Comparison of ENCODE assay signal across 8 mouse cellular contexts in the genomic region with DNA sequence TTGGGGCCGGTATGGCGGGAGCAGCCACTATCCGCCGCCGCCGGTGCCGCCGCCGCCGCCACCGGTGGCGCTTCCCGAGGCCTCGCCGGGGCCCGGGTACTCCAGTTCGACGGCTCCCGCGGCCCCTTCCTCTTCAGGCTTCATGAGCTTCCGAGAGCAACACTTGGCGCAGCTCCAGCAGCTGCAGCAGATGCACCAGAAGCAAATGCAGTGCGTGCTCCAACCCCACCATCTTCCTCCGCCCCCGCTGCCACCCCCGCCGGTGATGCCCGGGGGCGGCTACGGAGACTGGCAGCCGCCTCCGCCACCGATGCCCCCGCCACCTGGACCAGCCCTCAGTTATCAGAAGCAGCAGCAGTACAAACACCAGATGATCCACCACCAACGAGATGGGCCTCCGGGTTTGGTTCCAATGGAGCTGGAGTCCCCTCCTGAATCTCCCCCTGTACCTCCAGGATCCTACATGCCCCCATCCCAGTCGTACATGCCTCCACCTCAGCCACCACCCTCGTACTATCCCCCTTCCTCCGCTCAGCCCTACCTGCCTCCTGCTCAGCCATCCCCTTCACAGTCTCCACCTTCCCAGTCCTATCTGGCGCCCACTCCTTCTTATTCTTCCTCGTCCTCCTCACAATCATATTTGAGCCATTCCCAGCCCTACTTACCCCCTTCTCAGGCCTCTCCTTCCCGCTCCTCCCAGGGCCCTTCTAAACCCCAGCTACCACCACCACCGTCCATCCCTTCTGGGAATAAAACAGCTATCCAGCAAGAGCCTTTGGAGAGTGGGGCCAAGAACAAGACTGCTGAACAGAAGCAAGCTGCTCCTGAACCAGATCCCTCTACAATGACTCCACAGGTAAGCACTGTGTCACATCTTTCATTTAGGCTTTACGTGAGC. TPM values are rescaled to one million over a fixed set of nuclear protein-coding genes. Genes with fewer than 3 reads are reported as not detected.
DNase-seq lines count a peak whose midpoint lies in the region; ATAC-seq lines count a peak whose summit lies in the region.

No protein-coding gene starts in this region.

- peaks cover 23% of the 10 kb centered on the region for H3K4me1 ChIP-seq in heart, embryonic 15.5 days (replicated peaks)

- DNase-seq in gastrocnemius, postnatal 10 days: peak; percentile 62
- no peak for DNase-seq in gastrocnemius, postnatal 36 days
- DNase-seq in adrenal gland, adult 8-10 months: peak; percentile 28
- DNase-seq in embryo, embryonic 9.5 days (ENCODE audit: extremely low spot score): peak; percentile 10
- DNase-seq in left cerebral cortex, adult 11 months (ENCODE audit: low spot score): peak; percentile 24
- DNase-seq in lung, postnatal 25 days (ENCODE audit: low spot score): peak; percentile 12
- peak; percentile 68 for DNase-seq in right cerebral cortex, postnatal 14 days

- peak overlapping the region; percentile 87 for H3K4me3 ChIP-seq in heart, embryonic 15.5 days

- ATAC-seq in heart, embryonic 15.5 days (replicated peaks; ENCODE audit: insufficient number of reproducible peaks, insufficient read depth, low FRiP score, low read depth): peak; percentile 51

- WGBS in heart, embryonic 15.5 days: 1% methylated on average over 44 of the region's 44 CpGs

- H3K4me2 ChIP-seq in heart, embryonic 15.5 days: peak overlapping the region; percentile 94

- intact Hi-C loops in gastrocnemius, postnatal 36 days (cut with DNase I): no loop called here

- no peaks in the 10 kb centered on the region for H3K27me3 ChIP-seq in heart, embryonic 15.5 days

- H3K9me3 ChIP-seq in heart, embryonic 15.5 days (replicated peaks): no peaks in the 10 kb centered on the region

- H3K27ac ChIP-seq in heart, embryonic 15.5 days: peak overlapping the region; percentile 83

- H3K36me3 ChIP-seq in heart, embryonic 15.5 days: no peaks in the 10 kb centered on the region

- peak overlapping the region; percentile 95 for H3K9ac ChIP-seq in heart, embryonic 15.5 days

RNA-seq across cellular contexts. Expression of gene Ylpm1, which starts 0.6 kb away (rescaled TPM):
- total RNA-seq in gastrocnemius, postnatal 10 days (2021): 10 to 100 TPM; 20.4 to 27.7 TPM
- 10 to 100 TPM; 14.7 to 15.6 TPM for total RNA-seq in gastrocnemius, postnatal 36 days (2021)
- 10 to 100 TPM; 49.2 to 81.8 (median 54.0) TPM for total RNA-seq in adrenal gland, adult 8-10 months (2022)
- polyA plus RNA-seq in heart, embryonic 15.5 days (2015; fragmentation: Nextera tagmentation; extraction: Ambion mirVana): 16.3 and 18.3 TPM in 2 replicates

RNA-seq across cellular contexts. Expression of gene Arel1, which starts 26.1 kb away (rescaled TPM):
- total RNA-seq in gastrocnemius, postnatal 10 days (2021): 10 to 100 TPM; 20.8 to 23.4 TPM
- 10 to 100 TPM; 19.7 to 26.1 TPM for total RNA-seq in gastrocnemius, postnatal 36 days (2021)
- 10 to 100 TPM; 37.9 to 47.3 (median 42.6) TPM for total RNA-seq in adrenal gland, adult 8-10 months (2022)
- polyA plus RNA-seq in heart, embryonic 15.5 days (2015; fragmentation: Nextera tagmentation; extraction: Ambion mirVana): 10.4 and 12.7 TPM in 2 replicates

RNA-seq across cellular contexts. Expression of gene Fcf1, which starts 26.1 kb away (rescaled TPM):
- total RNA-seq in gastrocnemius, postnatal 10 days (2021): 10 to 100 TPM; 37.5 to 37.6 TPM
- total RNA-seq in gastrocnemius, postnatal 36 days (2021): 10 to 100 TPM; 25.0 to 28.1 TPM
- total RNA-seq in adrenal gland, adult 8-10 months (2022): 100 to 1,000 TPM in 1 of 4 experiments, 10 to 100 TPM in 3; 74.7 to 101 (median 92.7) TPM
- 87.0 and 88.0 TPM in 2 replicates for polyA plus RNA-seq in heart, embryonic 15.5 days (2015; fragmentation: Nextera tagmentation; extraction: Ambion mirVana)

Comparison
In these comparisons a context has a peak if more than half of its experiments do, and no peak if none do; other contexts are left out.
1. DNase-seq: peak in gastrocnemius, postnatal 10 days (single experiment), adrenal gland, adult 8-10 months (single experiment), embryo, embryonic 9.5 days (single experiment), left cerebral cortex, adult 11 months (single experiment), lung, postnatal 25 days (single experiment) and right cerebral cortex, postnatal 14 days (single experiment); none in gastrocnemius, postnatal 36 days (0 of 2).